Mouse (Mus musculus) spleen, embryonic (tissue): ENCODE results near the gene Mrpl51.

Source experiments
- CTCF ChIA-PET: fragments of 350-600 bp; sonication (Branson Sonifier 250); formaldehyde crosslinking; loops from one replicate; lab custom pipeline; 2022; lab: Charles Lee

Gene Mrpl51

GRCm38 (mm10) chr6:125159773-125160557 lies 31.6 kb upstream of the Mrpl51 start:
- CTCF ChIA-PET, result interaction anchor here (1.0 kb wide), 1 partner anchor 112 kb away, joined by 3 read pairs; no protein-coding TSS in a partner anchor

- CTCF ChIA-PET, result interaction anchor here (1.0 to 1.1 kb wide), 2 partner anchors 112 to 114 kb away, joined by 3 read pairs; no protein-coding TSS in a partner anchor
Observed at GRCm38 (mm10) chr6:125160558-125160853, 31.1 kb upstream of the Mrpl51 start.

- CTCF ChIA-PET, result interaction anchor here (0.6 to 1.8 kb wide), 3 partner anchors 64 to 114 kb away, joined by 3 to 4 read pairs (median 3); no protein-coding TSS in a partner anchor
Observed at GRCm38 (mm10) chr6:125160854-125161760, 30.5 kb upstream of the Mrpl51 start.

GRCm38 (mm10) chr6:125161971-125162370 lies 29.6 kb upstream of the Mrpl51 start:
- CTCF ChIA-PET, result interaction anchor here (0.6 to 1.8 kb wide), 3 partner anchors 63 to 109 kb away, joined by 3 to 6 read pairs (median 4); no protein-coding TSS in a partner anchor

- CTCF ChIA-PET, result interaction anchor here (1.5 to 1.8 kb wide), 2 partner anchors 62 to 109 kb away, joined by 4 to 6 read pairs; no protein-coding TSS in a partner anchor
Observed at GRCm38 (mm10) chr6:125162615-125163305, 28.8 kb upstream of the Mrpl51 start.

- CTCF ChIA-PET, result no interaction called here
Observed at GRCm38 (mm10) chr6:125163801-125164657, 27.6 kb upstream of the Mrpl51 start.

GRCm38 (mm10) chr6:125164672-125165327 lies 26.8 kb upstream of the Mrpl51 start:
- CTCF ChIA-PET, result no interaction called here

GRCm38 (mm10) chr6:125165328-125165891 lies 26.2 kb upstream of the Mrpl51 start:
- CTCF ChIA-PET, result interaction anchor here (0.5 kb wide), 1 partner anchor 436 kb away, joined by 3 read pairs; no protein-coding TSS in a partner anchor

- CTCF ChIA-PET, result interaction anchor here (0.5 to 0.6 kb wide), 2 partner anchors 249 to 435 kb away, joined by 3 to 4 read pairs; no protein-coding TSS in a partner anchor
Observed at GRCm38 (mm10) chr6:125166051-125166751, 25.4 kb upstream of the Mrpl51 start, which contains the start of gene Gapdh. Gapdh (minus strand) TSS chr6:125166467.

- CTCF ChIA-PET, result no interaction called here
Observed at GRCm38 (mm10) chr6:125166861-125167650, 24.5 kb upstream of the Mrpl51 start.

- CTCF ChIA-PET, result no interaction called here
Observed at GRCm38 (mm10) chr6:125168086-125168485, 23.5 kb upstream of the Mrpl51 start.

- CTCF ChIA-PET, result interaction anchor here (0.6 kb wide), 1 partner anchor 254 kb away, joined by 3 read pairs; no protein-coding TSS in a partner anchor
Observed at GRCm38 (mm10) chr6:125170194-125170593, 21.4 kb upstream of the Mrpl51 start.

GRCm38 (mm10) chr6:125172474-125172873 lies 19.1 kb upstream of the Mrpl51 start:
- CTCF ChIA-PET, result no interaction called here

GRCm38 (mm10) chr6:125173256-125173655 lies 18.3 kb upstream of the Mrpl51 start:
- CTCF ChIA-PET, result interaction anchor here (0.6 kb wide), 1 partner anchor 39 kb away, joined by 3 read pairs; no protein-coding TSS in a partner anchor

GRCm38 (mm10) chr6:125175469-125175868 lies 16.1 kb upstream of the Mrpl51 start:
- CTCF ChIA-PET, result interaction anchor here (0.6 to 0.7 kb wide), 3 partner anchors 45 to 84 kb away, joined by 3 to 4 read pairs (median 4); no protein-coding TSS in a partner anchor

GRCm38 (mm10) chr6:125179601-125180000 lies 12.0 kb upstream of the Mrpl51 start:
- CTCF ChIA-PET, result no interaction called here

- CTCF ChIA-PET, result interaction anchor here (0.7 kb wide), 1 partner anchor 946 kb away, joined by 5 read pairs; no protein-coding TSS in a partner anchor
Observed at GRCm38 (mm10) chr6:125182133-125182532, 9.5 kb upstream of the Mrpl51 start.
